Mouse (Mus musculus): ENCODE data around the gene Armh3. TPM values are rescaled to one million over a fixed set of nuclear protein-coding genes. Genes with fewer than 3 reads are reported as not detected.

The Armh3 gene
- 18.0 and 20.1 TPM in 2 replicates for polyA plus RNA-seq (2016; fragmentation: Nextera tagmentation; extraction: Ambion mirVana)

DNA sequence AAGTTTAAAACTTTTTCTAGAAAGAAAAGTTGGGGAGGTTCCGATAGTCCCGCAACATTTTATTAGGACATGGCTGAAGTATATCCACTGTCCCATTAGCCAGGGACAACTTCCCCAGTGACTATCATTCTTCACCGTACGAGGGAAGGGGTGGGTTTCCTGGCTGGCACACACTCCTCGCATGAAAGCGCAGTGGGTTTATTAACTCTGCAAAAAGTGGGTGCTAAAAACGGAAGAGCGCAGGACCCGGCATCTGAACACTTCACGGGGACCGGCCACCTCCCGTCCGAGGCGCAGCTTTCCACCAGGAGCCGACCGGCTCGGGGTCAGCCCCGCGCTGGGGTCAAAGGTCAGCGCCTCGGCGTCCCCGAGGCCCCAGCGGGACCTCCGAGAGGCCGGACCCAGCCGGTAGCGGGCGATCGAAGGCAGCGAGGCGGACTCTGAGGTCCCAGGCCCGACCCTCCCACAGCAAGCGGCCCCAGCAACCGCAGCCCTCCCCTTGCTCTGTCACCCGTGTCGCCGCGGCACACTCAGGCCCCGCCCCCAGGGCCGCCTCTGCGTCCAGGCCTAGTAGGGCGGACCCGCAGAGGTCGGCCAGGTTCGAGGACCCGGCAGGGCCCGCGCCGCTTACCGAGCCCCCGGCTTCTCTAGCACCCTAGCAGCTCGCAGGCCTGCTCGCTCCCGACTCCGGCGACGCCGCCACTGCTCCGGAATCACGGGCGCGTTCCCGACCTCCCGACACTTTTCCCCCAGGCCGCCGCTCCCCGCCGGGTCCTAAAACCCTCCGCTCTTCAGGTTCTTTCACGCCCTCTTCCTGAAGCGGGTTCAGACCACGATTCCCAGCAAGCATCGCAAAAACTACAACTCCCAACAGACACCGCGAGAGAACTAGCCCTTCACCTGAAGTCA lies at the start of gene Armh3:
Gene Armh3, minus strand, starts transcription at position 704 of the 909 bp plus-strand sequence.
- Histone ChIP-seq H3K27me3 (ENCODE audit: low read depth, poor library complexity, severe bottlenecking) (0 out of 2 replicates have a peak, but pooled peaks cover 4% of the 10 kb centered on the region), H3K27ac (peak within 1 kb of the TSS; percentile 96), H3K4me1 (peaks cover 8% of the 10 kb centered on the region), H3K4me3 (peak within 1 kb of the TSS; percentile 80), H3K9me3 (replicated peaks) (no peaks in the 10 kb centered on the region), H3K36me3 (peaks cover 21% of the 10 kb centered on the region)
- 1% methylated on average over 71 of the region's 76 CpGs for WGBS
- peak; percentile 97 for DNase-seq (ENCODE audit: low spot score)

GRCm38 (mm10) chr19:46047426-46047825 lies 49.1 kb upstream of the Armh3 start:
- H3K9me3 ChIP-seq (replicated peaks), result no peaks in the 10 kb centered on the region
- H3K4me1 ChIP-seq, result peaks cover 48% of the 10 kb centered on the region
- WGBS, result 44% methylated on average over 2 of the region's 2 CpGs
- no peak for DNase-seq (ENCODE audit: low spot score)
- no peak overlapping the region for H3K4me3 ChIP-seq
- no peaks in the 10 kb centered on the region for H3K27me3 ChIP-seq (ENCODE audit: low read depth, poor library complexity, severe bottlenecking)
- H3K36me3 ChIP-seq, result no peaks in the 10 kb centered on the region
- peak overlapping the region; percentile 56; the same call in 1 of the 2 replicates for H3K27ac ChIP-seq

DNA sequence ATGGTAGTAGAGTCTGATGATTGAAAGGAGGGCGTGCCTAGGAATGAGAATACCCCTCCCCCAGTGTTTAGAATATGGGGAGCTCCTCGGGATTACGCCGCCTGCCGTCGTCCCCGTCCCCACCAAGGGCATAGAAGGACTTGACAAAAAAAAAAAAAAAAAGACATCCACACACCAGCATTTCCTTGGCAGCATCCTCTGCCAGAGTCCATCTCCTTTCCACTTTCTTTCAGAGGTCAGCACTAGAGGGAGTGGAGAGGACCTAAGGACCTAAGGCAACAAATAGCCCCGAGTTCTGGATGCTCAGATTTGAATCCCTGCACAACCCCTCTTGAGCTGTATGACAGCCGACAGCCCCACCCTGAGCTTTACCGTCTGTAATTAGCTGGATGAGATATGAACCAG lies 48.3 kb upstream of the Armh3 start:
- Histone ChIP-seq H3K27me3 (ENCODE audit: low read depth, poor library complexity, severe bottlenecking) (no peaks in the 10 kb centered on the region), H3K36me3 (no peaks in the 10 kb centered on the region), H3K4me1 (peaks cover 56% of the 10 kb centered on the region), H3K27ac (peak overlapping the region; percentile 97; the same call in 1 of the 2 replicates), H3K9me3 (replicated peaks) (no peaks in the 10 kb centered on the region), H3K4me3 (peak overlapping the region; percentile 96)
- WGBS, result 5% methylated on average over 10 of the region's 10 CpGs
- no peak for DNase-seq (ENCODE audit: low spot score)

- H3K4me1 ChIP-seq, result peaks cover 65% of the 10 kb centered on the region
- no peaks in the 10 kb centered on the region for H3K9me3 ChIP-seq (replicated peaks)
- DNase-seq (ENCODE audit: low spot score), result peak; percentile 74
- H3K27me3 ChIP-seq (ENCODE audit: low read depth, poor library complexity, severe bottlenecking), result no peaks in the 10 kb centered on the region
- peak overlapping the region; percentile 97 for H3K27ac ChIP-seq
- under 1% methylated on average over 7 of the region's 7 CpGs for WGBS
- H3K4me3 ChIP-seq, result peak overlapping the region; percentile 96
- no peaks in the 10 kb centered on the region for H3K36me3 ChIP-seq
Observed at GRCm38 (mm10) chr19:46045696-46046311, 47.5 kb upstream of the Armh3 start.

DNA sequence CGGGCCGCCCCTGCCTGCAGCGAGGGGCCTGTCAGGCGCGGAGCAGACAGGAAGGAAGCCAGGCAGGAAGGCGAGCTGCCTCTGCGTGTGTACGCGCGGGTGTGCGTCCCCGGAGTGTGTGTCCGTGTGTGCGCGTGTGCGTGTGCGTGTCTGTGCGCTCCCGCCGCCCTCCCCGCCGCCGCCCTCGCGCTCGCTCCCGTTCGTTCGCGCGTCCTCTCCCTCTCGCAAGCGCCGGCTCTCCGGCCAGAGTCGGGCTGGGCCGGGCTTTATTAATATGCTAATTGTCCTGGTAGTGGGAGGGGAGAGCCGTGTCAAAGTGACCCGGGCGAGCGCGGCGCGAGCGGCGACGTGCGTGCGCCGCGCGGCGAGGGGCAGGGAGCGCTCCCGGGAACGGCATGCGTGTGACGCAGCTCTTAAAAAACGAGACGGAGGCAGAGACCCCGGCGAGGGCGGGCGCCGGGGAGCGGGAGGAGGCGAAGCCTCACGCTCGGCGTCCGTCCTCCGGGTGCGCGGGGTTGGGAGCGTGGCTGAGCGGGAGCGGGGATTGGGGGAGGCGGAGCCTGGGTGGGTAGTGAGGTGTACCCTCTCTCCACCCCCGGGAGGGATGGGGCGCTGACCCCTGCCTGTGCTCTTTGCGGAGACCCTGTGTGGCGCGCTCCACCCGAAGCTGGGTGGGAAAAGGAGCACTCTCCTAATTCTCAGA lies 46.9 kb upstream of the Armh3 start, which contains the start of gene Ldb1:
Gene Ldb1, minus strand, starts transcription at position 222 of the 703 bp plus-strand sequence.
- peak within 1 kb of the TSS; percentile 97 for H3K27ac ChIP-seq
- H3K4me1 ChIP-seq, result peaks cover 70% of the 10 kb centered on the region
- H3K27me3 ChIP-seq (ENCODE audit: low read depth, poor library complexity, severe bottlenecking), result no peaks in the 10 kb centered on the region
- H3K36me3 ChIP-seq, result no peaks in the 10 kb centered on the region
- H3K4me3 ChIP-seq, result peak within 1 kb of the TSS; percentile 96
- DNase-seq (ENCODE audit: low spot score), result peak; percentile 88
- WGBS, result under 1% methylated on average over 84 of the region's 84 CpGs
- no peaks in the 10 kb centered on the region for H3K9me3 ChIP-seq (replicated peaks)

- Histone ChIP-seq H3K36me3 (no peaks in the 10 kb centered on the region), H3K4me1 (peaks cover 77% of the 10 kb centered on the region), H3K27ac (peak within 1 kb of the TSS; percentile 97), H3K27me3 (ENCODE audit: low read depth, poor library complexity, severe bottlenecking) (no peaks in the 10 kb centered on the region), H3K4me3 (peak within 1 kb of the TSS; percentile 96), H3K9me3 (replicated peaks) (no peaks in the 10 kb centered on the region)
- DNase-seq (ENCODE audit: low spot score), result peak; percentile 68
- WGBS, result under 1% methylated on average over 34 of the region's 34 CpGs
Observed at GRCm38 (mm10) chr19:46044271-46044992, 46.1 kb upstream of the Armh3 start, which contains the start of gene Pprc1. Gene Pprc1 (plus strand): TSS chr19:46044886.

DNA sequence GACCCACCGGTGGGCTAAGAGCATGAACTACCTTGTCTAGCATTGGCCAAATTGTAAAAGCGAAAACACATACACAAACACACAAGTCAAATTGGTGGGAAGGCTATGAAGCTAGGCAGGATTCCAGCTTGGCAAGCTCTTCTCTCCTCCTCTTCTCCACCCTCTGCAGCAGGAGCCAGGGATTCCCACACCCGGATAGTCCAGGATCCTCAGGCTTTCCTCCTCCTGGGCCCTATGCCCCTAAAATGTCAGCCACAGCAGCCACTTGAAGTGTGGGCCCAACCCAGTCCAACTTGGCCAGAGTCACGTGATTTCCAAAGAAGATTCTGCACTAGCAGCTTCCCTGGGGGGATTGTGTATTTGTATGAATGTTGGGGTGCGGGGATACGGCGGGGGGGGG lies 45.1 kb upstream of the Armh3 start:
- no peaks in the 10 kb centered on the region for H3K27me3 ChIP-seq (ENCODE audit: low read depth, poor library complexity, severe bottlenecking)
- H3K36me3 ChIP-seq, result no peaks in the 10 kb centered on the region
- H3K9me3 ChIP-seq (replicated peaks), result no peaks in the 10 kb centered on the region
- H3K4me3 ChIP-seq, result peak overlapping the region; percentile 96
- peaks cover 79% of the 10 kb centered on the region for H3K4me1 ChIP-seq
- peak overlapping the region; percentile 97 for H3K27ac ChIP-seq
- 75% methylated on average over 7 of the region's 7 CpGs for WGBS
- DNase-seq (ENCODE audit: low spot score), result no peak

DNA sequence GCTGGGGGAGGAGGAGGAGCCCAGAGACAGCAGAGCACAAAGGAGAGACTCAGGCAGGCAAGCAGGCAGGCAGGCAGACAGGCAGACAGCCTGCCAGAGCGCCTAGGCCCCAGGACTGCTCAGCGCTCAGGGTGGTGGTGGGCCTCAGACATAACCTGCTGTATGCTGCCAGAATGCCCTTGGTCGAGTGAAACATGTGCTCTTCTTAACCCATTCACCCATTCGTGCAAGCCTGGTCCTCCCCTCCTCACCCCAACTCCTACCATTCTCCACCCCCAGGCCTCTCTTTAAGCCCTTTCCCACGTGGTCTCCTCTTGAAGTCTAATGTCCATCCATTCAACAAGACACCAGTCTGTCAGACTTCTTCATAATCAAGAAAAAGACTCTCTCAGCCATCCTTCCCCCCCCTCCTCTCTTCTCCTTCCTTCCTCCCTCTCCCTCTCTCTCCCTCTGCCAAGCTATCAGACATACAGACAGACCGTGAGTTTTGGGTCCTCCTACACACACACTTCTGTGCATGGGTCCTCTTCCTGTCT lies 44.3 kb upstream of the Armh3 start:
- peaks cover 84% of the 10 kb centered on the region for H3K4me1 ChIP-seq
- peaks cover 4% of the 10 kb centered on the region for H3K36me3 ChIP-seq
- peak; percentile 76 for DNase-seq (ENCODE audit: low spot score)
- WGBS, result 8% methylated on average over 6 of the region's 6 CpGs
- no peaks in the 10 kb centered on the region for H3K9me3 ChIP-seq (replicated peaks)
- H3K27ac ChIP-seq, result peak overlapping the region; percentile 97
- peak overlapping the region; percentile 96 for H3K4me3 ChIP-seq
- no peaks in the 10 kb centered on the region for H3K27me3 ChIP-seq (ENCODE audit: low read depth, poor library complexity, severe bottlenecking)

- 2% methylated on average over 12 of the region's 14 CpGs for WGBS
- no peaks in the 10 kb centered on the region for H3K27me3 ChIP-seq (ENCODE audit: low read depth, poor library complexity, severe bottlenecking)
- H3K36me3 ChIP-seq, result peaks cover 9% of the 10 kb centered on the region
- peak overlapping the region; percentile 96 for H3K4me3 ChIP-seq
- peaks cover 84% of the 10 kb centered on the region for H3K4me1 ChIP-seq
- peak; percentile 77 for DNase-seq (ENCODE audit: low spot score)
- no peaks in the 10 kb centered on the region for H3K9me3 ChIP-seq (replicated peaks)
- H3K27ac ChIP-seq, result peak overlapping the region; percentile 97
Observed at GRCm38 (mm10) chr19:46041933-46042475, 43.7 kb upstream of the Armh3 start.

GRCm38 (mm10) chr19:46041299-46041932 lies 43.1 kb upstream of the Armh3 start:
- Histone ChIP-seq H3K27ac (peak overlapping the region; percentile 97), H3K4me3 (peak overlapping the region; percentile 96), H3K4me1 (peaks cover 84% of the 10 kb centered on the region), H3K36me3 (peaks cover 15% of the 10 kb centered on the region), H3K27me3 (ENCODE audit: low read depth, poor library complexity, severe bottlenecking) (no peaks in the 10 kb centered on the region), H3K9me3 (replicated peaks) (no peaks in the 10 kb centered on the region)
- no peak for DNase-seq (ENCODE audit: low spot score)
- WGBS, result 36% methylated on average over 7 of the region's 7 CpGs

DNA sequence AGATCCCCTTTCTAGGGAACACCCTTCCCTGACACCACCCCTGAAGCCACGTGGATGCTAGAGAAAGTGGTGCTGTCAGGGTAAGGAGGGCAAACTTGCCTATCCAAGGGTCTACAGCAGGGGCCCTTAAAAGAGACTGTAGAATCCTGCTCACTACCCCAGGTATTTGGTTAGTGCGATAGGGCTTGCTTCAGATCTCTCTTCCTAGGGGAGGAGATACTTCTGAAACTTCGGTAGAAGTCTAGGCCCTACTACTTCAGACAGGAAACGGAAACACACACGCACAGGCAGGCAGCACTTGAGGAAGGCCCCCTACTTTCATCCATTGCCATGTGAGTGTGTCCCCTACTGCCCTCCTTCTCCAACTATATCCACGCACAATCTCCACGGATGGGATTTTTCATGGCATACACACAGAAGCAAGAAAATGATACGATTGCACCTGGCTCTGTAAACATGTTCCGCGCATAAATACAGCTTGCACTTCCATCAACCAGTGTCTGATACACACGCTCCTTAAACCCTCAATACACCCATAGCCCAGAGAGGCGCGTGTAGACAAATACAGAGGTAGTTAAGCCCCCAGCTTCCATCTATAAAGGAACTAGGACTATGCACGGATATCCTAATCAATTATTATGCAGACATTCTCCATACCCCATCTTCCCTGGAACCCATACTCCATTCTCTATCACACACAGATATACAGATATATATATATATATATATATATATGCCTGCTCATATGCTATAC lies 42.0 kb upstream of the Armh3 start:
- Histone ChIP-seq H3K27me3 (ENCODE audit: low read depth, poor library complexity, severe bottlenecking) (no peaks in the 10 kb centered on the region), H3K36me3 (peaks cover 26% of the 10 kb centered on the region), H3K4me3 (peak overlapping the region; percentile 96), H3K9me3 (replicated peaks) (no peaks in the 10 kb centered on the region), H3K4me1 (peaks cover 76% of the 10 kb centered on the region), H3K27ac (peak overlapping the region; percentile 97)
- peak; percentile 47 for DNase-seq (ENCODE audit: low spot score)
- WGBS, result 45% methylated on average over 14 of the region's 14 CpGs
